Mouse (Mus musculus): Measurements from ENCODE around the gene Hectd4. TPM values are rescaled to one million over a fixed set of nuclear protein-coding genes. Genes with fewer than 3 reads are reported as not detected.

Hectd4 gene
- polyA plus RNA-seq, 1 experiment, result 100 TPM

DNA sequence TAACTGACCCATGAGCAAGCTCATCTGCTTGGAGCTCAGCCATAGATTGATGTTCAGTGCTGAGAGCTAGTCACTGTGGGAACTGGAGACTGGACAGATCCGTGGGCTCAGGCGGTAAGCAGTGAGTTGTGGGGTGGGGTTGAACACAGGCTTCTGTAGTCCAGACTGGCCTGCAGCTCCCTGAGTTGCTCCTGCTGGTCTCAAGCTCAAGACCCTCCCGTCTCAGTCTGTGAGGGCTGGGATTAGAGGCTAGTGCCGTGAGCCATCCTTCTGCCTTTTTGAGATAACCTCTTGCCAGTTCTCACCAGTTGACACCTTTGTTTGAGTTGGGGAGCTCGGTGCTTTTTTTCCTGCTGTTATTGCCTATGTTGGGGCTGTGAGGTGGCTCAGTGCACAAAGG is 180.8 kb downstream of the Hectd4 start:
- H3K4me1 ChIP-seq (ENCODE audit: control insufficient read depth, insufficient read depth, low read length), result peaks cover 2% of the 10 kb centered on the region; the same call in 1 of the 2 replicates
- H3K27ac ChIP-seq (ENCODE audit: control insufficient read depth, insufficient read depth, low read depth, low read length, poor library complexity), result no peak overlapping the region
- TF ChIP-seq POLR2A (IDR thresholded peaks at IDR 0.05; ENCODE audit: borderline replicate concordance, control insufficient read depth, low read depth, low read length), result no peak
- TF ChIP-seq CTCF (IDR thresholded peaks at IDR 0.05; ENCODE audit: control insufficient read depth, insufficient read depth, low read length), result no peak
- H3K4me3 ChIP-seq (replicated peaks; ENCODE audit: control insufficient read depth, low read depth, low read length), result no peak overlapping the region
- WGBS, result 61% methylated on average over 5 of the region's 5 CpGs

- Histone ChIP-seq H3K4me1 (ENCODE audit: control insufficient read depth, insufficient read depth, low read length) (no peaks in the 10 kb centered on the region; the same call in 1 of the 2 replicates), H3K4me3 (replicated peaks; ENCODE audit: control insufficient read depth, low read depth, low read length) (no peak overlapping the region), H3K27ac (ENCODE audit: control insufficient read depth, insufficient read depth, low read depth, low read length, poor library complexity) (no peak overlapping the region)
- WGBS, result 92% methylated on average over 8 of the region's 8 CpGs
- TF ChIP-seq POLR2A (IDR thresholded peaks at IDR 0.05; ENCODE audit: borderline replicate concordance, control insufficient read depth, low read depth, low read length) (no peak), CTCF (IDR thresholded peaks at IDR 0.05; ENCODE audit: control insufficient read depth, insufficient read depth, low read length) (no peak)
These were observed 187.8 kb downstream of the Hectd4 start for GRCm38 (mm10) chr5:121407856-121408255.

DNA sequence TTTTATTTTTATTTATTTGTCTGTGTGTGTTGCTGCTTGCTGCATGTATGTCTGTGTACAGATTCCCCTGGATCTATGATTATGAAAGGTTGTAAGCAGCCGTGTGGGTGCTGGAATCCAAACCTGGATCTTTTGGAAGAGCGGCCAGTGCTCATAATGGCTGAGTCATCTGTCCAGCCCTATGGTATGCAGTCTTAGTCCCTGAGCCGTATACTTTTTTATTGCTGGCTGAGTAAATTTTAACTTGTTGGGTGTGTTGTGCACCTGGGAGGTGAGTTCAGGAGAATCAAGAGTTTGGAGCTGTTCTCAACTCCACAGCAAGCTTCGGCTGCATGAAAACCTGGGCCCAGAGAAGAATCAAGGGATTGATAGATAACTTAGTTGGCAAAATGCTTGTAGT is 191.0 kb downstream of the Hectd4 start:
- Histone ChIP-seq H3K4me3 (replicated peaks; ENCODE audit: control insufficient read depth, low read depth, low read length) (no peak overlapping the region), H3K4me1 (ENCODE audit: control insufficient read depth, insufficient read depth, low read length) (no peaks in the 10 kb centered on the region; the same call in 1 of the 2 replicates), H3K27ac (ENCODE audit: control insufficient read depth, insufficient read depth, low read depth, low read length, poor library complexity) (no peak overlapping the region)
- 87% methylated on average over 4 of the region's 4 CpGs for WGBS
- TF ChIP-seq CTCF (IDR thresholded peaks at IDR 0.05; ENCODE audit: control insufficient read depth, insufficient read depth, low read length) (no peak), POLR2A (IDR thresholded peaks at IDR 0.05; ENCODE audit: borderline replicate concordance, control insufficient read depth, low read depth, low read length) (no peak)

Other genes with a start within 250 kb of the Hectd4 start
- gene Rph3a, start 210.1 kb upstream of the Hectd4 start, polyA plus RNA-seq (2011; ENCODE audit: insufficient read depth, insufficient read length, low replicate concordance, missing spikeins), result not detected in 2 replicates
- gene Ptpn11, start 28.8 kb upstream of the Hectd4 start, polyA plus RNA-seq (2011; ENCODE audit: insufficient read depth, insufficient read length, low replicate concordance, missing spikeins), result 24.4 and 33.3 TPM in 2 replicates
- 502 and 942 TPM in 2 replicates for gene Rpl6, start 15.7 kb upstream of the Hectd4 start, polyA plus RNA-seq (2011; ENCODE audit: insufficient read depth, insufficient read length, low replicate concordance, missing spikeins)
- gene Trafd1, start 165.4 kb downstream of the Hectd4 start, polyA plus RNA-seq (2011; ENCODE audit: insufficient read depth, insufficient read length, low replicate concordance, missing spikeins), result 59.7 and 114 TPM in 2 replicates
- 11.6 and 22.3 TPM in 2 replicates for gene Naa25, start 177.7 kb downstream of the Hectd4 start, polyA plus RNA-seq (2011; ENCODE audit: insufficient read depth, insufficient read length, low replicate concordance, missing spikeins)
- gene Tmem116, start 231.7 kb downstream of the Hectd4 start, polyA plus RNA-seq (2011; ENCODE audit: insufficient read depth, insufficient read length, low replicate concordance, missing spikeins), result not detected in 2 replicates
- 161 and 240 TPM in 2 replicates for gene Erp29, start 232.3 kb downstream of the Hectd4 start, polyA plus RNA-seq (2011; ENCODE audit: insufficient read depth, insufficient read length, low replicate concordance, missing spikeins)